Mouse (Mus musculus): ENCODE data around the gene Vps9d1.
"Not testable (repeated sequence)": the region's sequence is repeated elsewhere in the genome, so short reads cannot be mapped to it uniquely, and the experiment has no call there.

Gene Vps9d1

GRCm38 (mm10) chr8:123253451-123254098 is 573 bp downstream of the Vps9d1 start:
- DNase-seq (ENCODE audit: low spot score), result no peak

- DNase-seq (ENCODE audit: low spot score), result no peak
These were observed 1.2 kb downstream of the Vps9d1 start for GRCm38 (mm10) chr8:123252925-123253324.

GRCm38 (mm10) chr8:123250940-123251339 is 3.2 kb downstream of the Vps9d1 start:
- DNase-seq (ENCODE audit: low spot score), result no peak

GRCm38 (mm10) chr8:123248596-123248995 is 5.6 kb downstream of the Vps9d1 start:
- DNase-seq (ENCODE audit: low spot score), result no peak

GRCm38 (mm10) chr8:123247748-123248147 is 6.4 kb downstream of the Vps9d1 start:
- no peak for DNase-seq (ENCODE audit: low spot score)

- no peak for DNase-seq (ENCODE audit: low spot score)
These were observed 8.6 kb downstream of the Vps9d1 start for GRCm38 (mm10) chr8:123245543-123245942.

- DNase-seq (ENCODE audit: low spot score), result peak; percentile 61
These were observed 9.8 kb downstream of the Vps9d1 start for GRCm38 (mm10) chr8:123244382-123244781.

GRCm38 (mm10) chr8:123243053-123243452 is 11.1 kb downstream of the Vps9d1 start:
- DNase-seq (ENCODE audit: low spot score), result no peak

GRCm38 (mm10) chr8:123242107-123242923 is 11.8 kb downstream of the Vps9d1 start:
- DNase-seq (ENCODE audit: low spot score), result no peak

- DNase-seq (ENCODE audit: low spot score), result no peak
These were observed 14.8 kb downstream of the Vps9d1 start for GRCm38 (mm10) chr8:123239398-123239797.

GRCm38 (mm10) chr8:123235520-123236497 is 18.3 kb downstream of the Vps9d1 start, which contains the start of gene Spata2l:
TSS of gene Spata2l (minus strand) at chr8:123236233.
- peak; percentile 90 for DNase-seq (ENCODE audit: low spot score)

- DNase-seq (ENCODE audit: low spot score), result no peak
These were observed 19.1 kb downstream of the Vps9d1 start for GRCm38 (mm10) chr8:123234918-123235519.

- DNase-seq (ENCODE audit: low spot score), result no peak
These were observed 20.4 kb downstream of the Vps9d1 start for GRCm38 (mm10) chr8:123233760-123234159.

GRCm38 (mm10) chr8:123233300-123233699 is 20.8 kb downstream of the Vps9d1 start:
- no peak for DNase-seq (ENCODE audit: low spot score)

GRCm38 (mm10) chr8:123232553-123232952 is 21.6 kb downstream of the Vps9d1 start:
- no peak for DNase-seq (ENCODE audit: low spot score)

GRCm38 (mm10) chr8:123231742-123232141 is 22.4 kb downstream of the Vps9d1 start:
- DNase-seq (ENCODE audit: low spot score), result no peak

GRCm38 (mm10) chr8:123230326-123230725 is 23.8 kb downstream of the Vps9d1 start:
- DNase-seq (ENCODE audit: low spot score), result not testable (repeated sequence)

- no peak for DNase-seq (ENCODE audit: low spot score)
These were observed 25.7 kb downstream of the Vps9d1 start for GRCm38 (mm10) chr8:123228416-123228815.

- peak; percentile 90 for DNase-seq (ENCODE audit: low spot score)
These were observed 29.6 kb downstream of the Vps9d1 start, which contains the start of gene Cdk10 for GRCm38 (mm10) chr8:123224278-123225266. TSS of gene Cdk10 (plus strand) at chr8:123224842.

GRCm38 (mm10) chr8:123220917-123221316 is 33.2 kb downstream of the Vps9d1 start:
- no peak for DNase-seq (ENCODE audit: low spot score)
